Mouse (Mus musculus) layer of hippocampus, adult 9-11 months (tissue): ENCODE measurements at regions not wholly inside any gene's neighbourhood (a gene's known extent, or its start where the extent isn't known, plus 50 kb on each side); places are given as distances from the start of the nearest gene placed in this dataset.
"Not testable (repeated sequence)": the region's sequence is repeated elsewhere in the genome, so short reads cannot be mapped to it uniquely, and the experiment has no call there.

ENCODE experiments used
- DNase-seq: peaks from one replicate; pipeline ENCODE4 v3.0.0; 2022

DNA sequence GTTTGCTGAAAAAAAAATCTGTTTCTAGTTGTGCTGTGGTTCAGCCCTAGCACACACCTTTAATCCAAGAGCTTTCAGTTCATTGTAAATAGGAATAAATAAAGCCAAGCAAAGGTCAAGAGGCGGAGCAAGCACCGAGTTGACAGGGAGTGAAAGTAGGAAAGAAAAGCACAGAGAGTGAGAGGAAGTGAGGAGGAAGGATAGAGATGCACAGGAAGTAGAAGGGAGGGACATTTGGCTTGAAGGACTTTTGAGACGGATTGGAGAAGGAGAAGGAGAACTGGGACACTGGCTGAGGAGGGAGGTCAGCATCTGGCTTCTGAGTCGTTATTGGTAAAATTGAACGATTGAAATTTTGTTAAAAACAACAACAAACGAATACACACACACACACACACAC is 402.0 kb upstream of the Igfbp7 start:
- no peak for DNase-seq

GRCm38 (mm10) chr5:77807726-77808125 is 399.9 kb upstream of the Igfbp7 start:
- peak; percentile 54 for DNase-seq

DNA sequence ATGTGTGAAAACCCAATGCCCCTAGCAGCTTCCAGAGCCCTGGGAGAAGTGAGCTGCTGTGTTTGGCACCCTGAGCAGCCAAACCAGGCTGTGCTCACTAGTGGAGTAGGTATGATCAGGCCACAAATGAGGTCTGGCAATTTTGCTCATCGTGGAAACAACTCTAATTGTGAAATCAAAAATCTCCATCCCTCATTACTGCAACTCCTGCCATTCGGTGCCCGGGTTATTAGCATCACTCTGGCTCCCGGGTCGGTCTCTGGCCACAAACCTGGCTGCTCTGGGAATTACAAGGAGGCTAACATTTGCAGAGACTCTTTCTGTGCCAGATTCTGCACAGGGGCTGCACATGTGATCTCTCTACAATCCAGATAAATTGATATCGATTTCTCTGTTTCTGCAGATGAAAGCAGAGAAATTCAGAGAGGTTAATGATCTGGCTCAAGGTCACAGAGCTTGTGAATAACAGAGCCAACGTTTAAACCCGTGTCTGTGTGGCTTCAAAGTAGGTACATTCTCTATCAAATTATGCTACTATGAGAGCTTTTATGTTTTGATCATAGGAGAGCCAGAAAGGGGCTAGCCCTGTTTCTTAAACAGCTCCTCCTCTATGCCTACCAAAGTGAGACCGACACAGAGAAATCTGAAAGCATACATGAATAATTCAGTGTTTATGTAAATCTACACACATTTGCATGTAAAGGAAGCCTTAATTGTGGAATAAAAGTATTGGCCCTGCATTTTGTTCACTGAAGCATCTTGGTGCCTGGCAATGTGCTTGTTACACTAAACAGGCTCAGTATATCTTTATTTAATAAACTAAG is 398.7 kb upstream of the Igfbp7 start:
- no peak for DNase-seq

DNA sequence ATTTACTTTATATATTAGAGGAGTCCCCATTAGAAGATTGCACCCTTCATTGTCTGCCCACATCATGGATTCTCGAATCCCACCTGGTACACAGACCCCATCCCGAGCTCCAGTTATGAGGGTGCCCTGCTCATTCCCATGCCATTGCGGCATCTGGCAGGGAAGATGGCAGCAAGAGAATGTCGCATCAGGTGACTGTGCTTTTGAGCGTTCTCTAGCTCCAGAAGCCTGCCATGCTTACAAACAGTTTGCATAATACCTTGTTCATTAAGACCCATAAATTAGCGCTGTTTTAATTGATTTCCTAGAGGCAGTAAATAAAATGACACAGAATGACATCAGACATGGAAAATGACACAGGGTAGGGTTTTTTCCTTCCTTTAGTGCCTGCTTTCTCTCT is 398.0 kb upstream of the Igfbp7 start:
- no peak for DNase-seq

GRCm38 (mm10) chr5:77805303-77805702 is 397.5 kb upstream of the Igfbp7 start:
- no peak for DNase-seq

GRCm38 (mm10) chr5:77804113-77804512 is 396.3 kb upstream of the Igfbp7 start:
- no peak for DNase-seq

GRCm38 (mm10) chr5:77803562-77803961 is 395.7 kb upstream of the Igfbp7 start:
- DNase-seq, result peak; percentile 28

- no peak for DNase-seq
Observed at GRCm38 (mm10) chr5:77796960-77797359, 389.1 kb upstream of the Igfbp7 start.

DNA sequence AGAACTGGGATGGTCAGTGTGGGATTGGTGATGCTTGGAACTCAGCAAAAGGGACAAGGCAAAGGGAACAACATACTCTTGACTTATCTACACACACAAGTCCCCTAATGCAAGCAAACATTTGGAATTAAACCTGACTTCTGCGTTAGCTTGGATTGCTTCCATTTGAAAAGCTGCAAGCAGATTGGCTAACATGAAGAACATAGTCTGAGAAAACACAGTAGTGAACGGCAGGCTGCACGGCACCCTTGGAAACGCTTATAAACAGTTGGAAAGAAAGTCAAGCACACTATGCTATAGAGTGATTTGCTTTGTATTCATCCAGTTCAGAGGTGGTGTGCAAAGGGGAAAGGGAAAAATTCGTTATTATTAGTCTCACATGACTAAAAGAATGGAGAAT is 387.9 kb upstream of the Igfbp7 start:
- no peak for DNase-seq

GRCm38 (mm10) chr5:77783953-77784352 is 376.1 kb upstream of the Igfbp7 start:
- no peak for DNase-seq

- no peak for DNase-seq
Observed at GRCm38 (mm10) chr5:77762426-77763042, 354.7 kb upstream of the Igfbp7 start.

GRCm38 (mm10) chr5:77762013-77762412 is 354.2 kb upstream of the Igfbp7 start:
- no peak for DNase-seq

GRCm38 (mm10) chr5:77748933-77749332 is 341.1 kb upstream of the Igfbp7 start:
- DNase-seq, result no peak

DNA sequence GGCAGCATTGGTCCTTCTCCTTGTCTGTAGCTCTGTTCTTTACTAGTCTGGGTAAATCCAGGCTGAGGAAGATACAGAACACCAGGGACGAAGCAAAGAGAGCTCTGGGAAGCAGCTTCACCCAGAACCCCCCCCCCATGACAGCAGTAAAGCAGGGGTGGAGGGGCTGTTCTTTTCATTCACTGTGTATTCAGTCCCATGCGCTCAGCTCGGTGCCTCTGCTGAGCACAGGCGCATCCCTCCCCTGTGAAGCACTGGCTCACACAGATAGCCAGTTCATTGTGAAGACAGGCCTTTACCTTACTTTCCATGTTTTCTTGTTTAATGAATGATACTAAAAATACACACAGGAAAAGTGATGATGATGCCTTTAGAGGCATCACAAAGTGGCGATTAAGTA is 338.8 kb upstream of the Igfbp7 start:
- DNase-seq, result no peak

GRCm38 (mm10) chr5:77743467-77743866 is 335.6 kb upstream of the Igfbp7 start:
- DNase-seq, result no peak

GRCm38 (mm10) chr5:77730286-77730685 is 322.4 kb upstream of the Igfbp7 start:
- not testable (repeated sequence) for DNase-seq

GRCm38 (mm10) chr5:77681592-77681991 is 273.8 kb upstream of the Igfbp7 start:
- DNase-seq, result no peak

DNA sequence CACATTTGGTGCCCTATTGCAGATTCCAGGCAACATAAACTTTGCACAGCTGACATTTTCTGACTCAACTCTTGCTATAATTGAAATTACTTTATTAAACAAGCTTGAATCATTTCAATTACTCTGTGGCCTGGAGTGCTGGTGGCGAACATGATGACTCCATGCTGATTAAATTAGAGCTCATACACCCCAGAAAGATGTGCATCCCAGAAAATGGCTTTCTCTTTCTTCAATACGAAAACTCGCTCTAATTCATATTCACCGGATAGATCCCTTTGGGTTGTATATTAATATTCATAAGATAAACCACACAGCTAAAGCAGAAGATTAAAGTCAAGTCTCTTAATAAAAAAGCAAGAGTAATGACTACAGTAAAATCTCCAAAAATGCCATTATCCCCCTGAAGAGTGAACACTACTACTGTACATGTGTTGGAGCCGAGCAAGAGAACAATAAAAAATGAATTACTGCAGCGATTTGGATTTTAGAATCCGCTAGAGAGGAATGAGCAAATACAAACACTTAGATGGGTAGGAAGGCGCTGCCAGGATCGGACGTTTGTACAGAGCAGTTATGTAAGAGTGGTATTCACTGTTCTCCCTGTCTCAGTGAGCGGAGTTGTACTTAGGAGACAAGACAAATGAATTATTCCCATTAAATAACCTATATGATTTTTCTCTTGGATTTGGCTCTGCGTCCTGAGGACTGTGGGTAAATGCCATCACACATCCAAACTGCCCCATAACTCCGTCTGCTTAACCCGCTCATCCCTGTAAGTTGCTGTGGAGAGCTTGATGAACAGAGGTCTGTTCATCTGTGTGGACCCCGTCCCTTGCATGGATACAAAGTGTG is 264.5 kb upstream of the Igfbp7 start:
- DNase-seq, result no peak

DNA sequence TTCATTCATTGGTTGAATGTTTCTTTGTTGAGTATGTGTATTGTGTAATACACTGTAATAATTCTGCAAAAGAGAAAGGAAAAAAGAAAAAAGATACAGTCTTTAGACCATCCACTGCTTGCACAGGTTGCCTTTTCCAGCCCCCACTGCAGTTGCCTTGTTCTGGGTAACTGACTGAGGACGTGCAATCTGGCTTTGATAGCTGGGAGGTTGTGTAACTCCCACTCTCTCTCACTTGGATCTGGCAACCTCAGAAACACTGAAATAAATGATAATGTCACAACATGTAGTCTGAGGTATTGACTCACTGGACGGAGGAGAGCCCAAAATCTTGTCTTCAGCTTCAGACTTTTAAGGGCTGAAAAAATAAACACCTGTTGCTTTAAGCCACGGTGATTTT is 255.3 kb upstream of the Igfbp7 start:
- DNase-seq, result peak; percentile 71

GRCm38 (mm10) chr5:77659016-77659415 is 251.2 kb upstream of the Igfbp7 start:
- no peak for DNase-seq

DNA sequence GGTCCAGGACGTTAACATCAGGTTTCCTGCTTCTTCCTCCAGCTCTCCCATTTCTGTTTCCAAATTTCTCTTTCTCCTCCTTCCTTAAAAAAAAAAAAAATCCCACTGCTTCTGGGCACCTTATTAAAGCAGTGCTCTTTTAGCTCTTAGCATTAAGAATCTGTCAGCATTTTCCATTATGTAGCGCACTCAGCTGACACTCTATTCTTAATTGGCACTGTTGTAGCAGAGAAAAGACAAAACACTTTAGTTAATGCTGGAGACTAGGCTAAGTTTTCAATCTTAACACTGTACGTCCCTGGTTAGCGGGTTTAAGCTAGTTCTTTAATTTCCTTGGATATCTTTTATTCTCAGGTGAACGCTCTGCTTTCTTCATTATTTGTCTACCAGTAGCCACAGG is 236.8 kb upstream of the Igfbp7 start:
- no peak for DNase-seq

DNA sequence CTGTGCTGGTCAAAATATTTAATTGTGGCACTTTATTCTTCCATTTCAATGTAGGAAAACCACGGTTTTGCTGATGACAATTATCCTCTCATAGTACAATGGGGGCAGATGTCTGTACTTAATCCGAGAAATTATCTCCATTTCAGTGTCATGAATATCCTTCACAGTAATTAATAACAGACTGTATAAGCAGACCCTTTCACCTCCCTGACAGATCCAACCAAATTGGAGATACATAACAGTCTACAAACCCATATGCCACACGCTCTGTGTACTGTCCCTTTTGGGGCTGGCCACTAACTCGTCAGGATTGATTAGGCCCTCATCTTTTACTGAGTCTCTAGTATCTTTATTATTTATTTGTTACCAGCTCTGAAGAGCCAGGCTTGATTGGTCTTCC is 212.6 kb upstream of the Igfbp7 start:
- DNase-seq, result no peak

DNA sequence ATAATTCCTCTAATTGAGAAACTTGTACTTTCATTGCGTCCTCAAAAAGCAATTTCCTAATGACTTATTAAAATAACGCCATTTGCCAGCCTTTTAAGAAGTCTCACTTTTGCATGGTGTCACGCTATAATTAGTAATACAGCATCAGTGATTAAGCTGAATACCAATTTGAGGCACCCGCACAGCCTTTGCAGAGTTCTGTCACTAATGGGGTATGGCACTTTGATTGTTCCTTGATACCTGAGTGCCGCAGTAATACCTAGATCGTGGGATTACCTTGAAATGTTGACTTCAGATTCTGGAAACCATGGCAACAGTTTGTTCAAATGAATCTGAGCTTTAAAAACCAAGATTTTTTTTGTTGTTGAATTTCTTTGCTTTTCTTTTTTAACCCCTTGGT is 202.7 kb upstream of the Igfbp7 start:
- DNase-seq, result no peak

DNA sequence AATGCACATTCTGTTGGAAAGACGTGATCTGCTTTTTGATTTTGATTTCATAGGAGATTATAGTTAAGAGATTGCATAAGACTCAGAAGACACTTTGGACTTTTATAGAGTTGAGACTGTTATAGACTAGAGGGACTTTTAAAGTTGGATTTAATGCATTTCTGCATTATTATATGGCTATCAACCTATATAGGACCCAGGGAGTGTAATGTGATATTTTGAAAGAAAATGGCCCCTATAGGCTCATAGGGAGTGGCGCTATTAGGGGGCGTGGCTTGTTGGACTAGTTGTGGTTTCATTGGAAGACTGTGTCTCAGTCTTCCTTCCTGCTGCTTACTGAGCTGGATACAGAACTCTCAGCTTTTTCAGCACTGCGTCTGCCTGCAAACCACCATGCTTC is 186.9 kb upstream of the Igfbp7 start:
- no peak for DNase-seq
